Mouse (Mus musculus) cerebral cortex, adult 2 months (tissue): Measurements from ENCODE around the gene Nradd.

ENCODE experiments used
- WGBS: fragments of 180-500 bp; shearing (Covaris S2); methylation state at CpG from one replicate; pipeline ENCODE4 v1.1.7; 2018; 5-methylcytosine and 5-hydroxymethylcytosine counted together

The Nradd gene

DNA sequence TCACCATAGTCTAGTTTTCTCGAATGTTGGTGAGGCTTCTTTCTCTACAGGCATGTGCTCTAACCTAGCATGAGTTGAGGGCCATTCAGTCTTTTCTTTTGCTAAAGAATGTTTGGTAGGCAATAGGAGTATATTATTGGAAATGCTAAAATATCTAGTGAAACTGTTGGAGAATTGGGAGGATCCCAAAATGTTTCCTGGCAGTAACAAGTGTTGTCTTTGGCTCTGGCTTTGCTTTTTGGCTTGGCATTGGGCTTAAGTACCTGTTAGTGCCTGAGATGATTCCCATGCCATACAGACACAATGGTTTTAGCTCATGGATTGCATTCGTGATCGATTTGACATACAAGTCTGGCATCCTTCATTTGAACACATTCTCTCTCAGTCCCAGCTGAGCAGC lies 12.8 kb downstream of the Nradd start:
- WGBS, result 58% methylated on average over 3 of the region's 3 CpGs

DNA sequence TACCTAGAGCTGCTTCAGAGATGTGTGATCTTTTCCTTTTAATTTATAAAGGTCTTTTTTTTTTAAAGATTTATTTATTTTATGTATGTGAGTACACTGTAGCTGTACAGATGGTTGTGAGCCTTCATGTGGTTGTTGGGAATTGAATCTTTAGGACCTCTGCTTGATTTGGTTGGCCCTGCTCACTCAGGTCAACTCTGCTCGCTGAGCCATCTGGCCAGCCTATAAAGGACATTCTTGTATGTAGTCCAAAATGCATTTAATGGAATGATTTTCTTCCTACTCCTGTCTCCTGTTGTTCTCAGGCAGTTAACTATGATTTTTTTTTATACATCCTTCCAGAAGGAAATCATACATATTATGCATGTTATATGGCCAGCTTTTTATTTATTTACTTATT lies 40.7 kb downstream of the Nradd start:
- WGBS, result 67% methylated on average over 1 of the region's 1 CpGs

DNA sequence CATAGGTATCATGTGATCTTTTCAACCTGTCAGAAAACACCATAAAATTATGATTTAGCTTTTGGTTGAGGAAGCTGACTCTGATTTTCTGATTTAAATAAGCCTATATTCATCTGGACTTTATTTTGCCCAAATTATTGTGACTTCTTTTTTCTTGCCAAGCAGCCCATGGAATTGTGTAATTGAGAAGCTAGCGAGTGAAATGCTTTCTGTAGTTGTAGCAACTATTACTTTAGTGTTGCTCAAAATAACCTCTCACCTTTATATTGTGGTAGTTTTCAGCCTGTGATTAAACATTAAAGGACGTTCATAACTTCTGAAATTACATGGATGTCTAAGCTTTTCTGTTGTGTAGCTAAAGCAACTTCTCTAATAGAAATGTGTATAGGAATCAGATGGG lies 42.1 kb downstream of the Nradd start:
- WGBS, result 65% methylated on average over 2 of the region's 2 CpGs
